Mouse (Mus musculus): ENCODE measurements at regions not wholly inside any gene's neighbourhood (a gene's known extent, or its start where the extent isn't known, plus 50 kb on each side); places are given as distances from the start of the nearest gene placed in this dataset.

DNA sequence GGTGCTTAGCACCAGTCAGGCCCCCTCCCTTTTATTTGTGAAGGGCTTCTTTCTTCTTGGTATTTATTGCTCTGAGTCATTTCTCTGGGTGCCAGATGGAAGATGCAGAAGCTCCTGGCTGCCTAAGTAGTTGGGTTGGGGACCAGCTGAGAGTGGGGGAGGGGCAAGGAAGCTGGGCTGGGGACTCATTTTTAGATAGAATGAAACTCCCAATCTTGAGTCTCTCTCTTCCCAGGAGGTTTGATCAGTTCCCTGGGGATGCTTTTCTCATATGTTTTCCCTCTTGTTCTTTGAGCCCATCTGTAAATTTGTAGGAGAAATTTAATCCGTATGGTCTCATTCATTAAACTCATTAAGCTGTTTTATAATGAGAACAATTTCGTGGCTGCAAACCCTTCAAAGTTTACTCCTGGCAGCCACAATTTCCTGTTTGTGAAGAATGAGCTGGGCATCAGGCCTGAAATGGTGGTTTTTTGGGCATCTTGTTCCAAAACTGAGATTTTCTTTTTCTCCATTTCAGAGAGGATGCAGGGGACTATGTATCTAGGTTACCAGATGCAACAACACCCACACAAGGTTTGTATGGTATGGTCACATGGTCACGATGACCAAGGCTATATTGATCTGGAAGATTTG, 98.9 kb upstream of the Slit3 start:
- no peak overlapping the region for H3K9ac ChIP-seq (ENCODE audit: low read depth, low read length)
- no peak overlapping the region for H3K27ac ChIP-seq (ENCODE audit: low read length)

DNA sequence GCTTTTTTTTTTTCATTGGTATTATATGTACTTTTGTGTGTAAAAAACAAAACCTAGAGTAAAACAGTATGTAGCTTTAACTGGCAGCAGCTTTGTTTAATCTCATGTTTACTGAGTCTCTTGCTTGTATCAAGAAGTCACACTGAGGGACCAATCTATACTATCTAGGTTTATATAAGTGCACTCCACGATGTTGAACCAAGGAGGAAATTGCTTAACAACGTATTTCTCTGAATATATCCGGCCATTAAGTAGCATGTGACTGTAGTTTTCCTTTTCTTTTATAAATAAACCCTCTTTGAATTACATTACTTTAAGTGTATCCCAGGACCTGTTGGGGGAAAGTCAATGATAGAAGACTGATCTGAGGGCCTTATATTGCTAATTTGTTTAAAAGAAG, 104.0 kb upstream of the Slit3 start:
- H3K4me3 ChIP-seq (ENCODE audit: low read depth, low read length): no peak overlapping the region
- no peaks in the 10 kb centered on the region for H3K27me3 ChIP-seq (ENCODE audit: control insufficient read depth, insufficient read depth, low read depth, low read length)
- H3K4me1 ChIP-seq (ENCODE audit: control insufficient read depth, low read depth, low read length): no peaks in the 10 kb centered on the region
- no peak overlapping the region for H3K4me2 ChIP-seq (ENCODE audit: low read depth, low read length)
- H3K9ac ChIP-seq (ENCODE audit: low read depth, low read length): no peak overlapping the region
- no peak overlapping the region for H3K27ac ChIP-seq (ENCODE audit: low read length)
- WGBS (ENCODE audit: insufficient replicate concordance): 24% methylated on average over 3 of the region's 3 CpGs
- no peak for ATAC-seq (ENCODE audit: low read depth)
- no peaks in the 10 kb centered on the region for H3K36me3 ChIP-seq (ENCODE audit: control insufficient read depth, insufficient read depth)
- H3K9me3 ChIP-seq (replicated peaks; ENCODE audit: control insufficient read depth, low read length): no peaks in the 10 kb centered on the region

More for the DNA sequence above, 98.9 kb upstream of the Slit3 start:
- Histone ChIP-seq H3K9me3 (replicated peaks; ENCODE audit: control insufficient read depth, low read length) (no peaks in the 10 kb centered on the region), H3K36me3 (ENCODE audit: control insufficient read depth, insufficient read depth) (no peaks in the 10 kb centered on the region), H3K4me3 (ENCODE audit: low read depth, low read length) (no peak overlapping the region), H3K4me2 (ENCODE audit: low read depth, low read length) (no peak overlapping the region), H3K27me3 (ENCODE audit: control insufficient read depth, insufficient read depth, low read depth, low read length) (no peaks in the 10 kb centered on the region), H3K4me1 (ENCODE audit: control insufficient read depth, low read depth, low read length) (no peaks in the 10 kb centered on the region)
- no peak for ATAC-seq (ENCODE audit: low read depth)
- 42% methylated on average over 3 of the region's 3 CpGs for WGBS (ENCODE audit: insufficient replicate concordance)

DNA sequence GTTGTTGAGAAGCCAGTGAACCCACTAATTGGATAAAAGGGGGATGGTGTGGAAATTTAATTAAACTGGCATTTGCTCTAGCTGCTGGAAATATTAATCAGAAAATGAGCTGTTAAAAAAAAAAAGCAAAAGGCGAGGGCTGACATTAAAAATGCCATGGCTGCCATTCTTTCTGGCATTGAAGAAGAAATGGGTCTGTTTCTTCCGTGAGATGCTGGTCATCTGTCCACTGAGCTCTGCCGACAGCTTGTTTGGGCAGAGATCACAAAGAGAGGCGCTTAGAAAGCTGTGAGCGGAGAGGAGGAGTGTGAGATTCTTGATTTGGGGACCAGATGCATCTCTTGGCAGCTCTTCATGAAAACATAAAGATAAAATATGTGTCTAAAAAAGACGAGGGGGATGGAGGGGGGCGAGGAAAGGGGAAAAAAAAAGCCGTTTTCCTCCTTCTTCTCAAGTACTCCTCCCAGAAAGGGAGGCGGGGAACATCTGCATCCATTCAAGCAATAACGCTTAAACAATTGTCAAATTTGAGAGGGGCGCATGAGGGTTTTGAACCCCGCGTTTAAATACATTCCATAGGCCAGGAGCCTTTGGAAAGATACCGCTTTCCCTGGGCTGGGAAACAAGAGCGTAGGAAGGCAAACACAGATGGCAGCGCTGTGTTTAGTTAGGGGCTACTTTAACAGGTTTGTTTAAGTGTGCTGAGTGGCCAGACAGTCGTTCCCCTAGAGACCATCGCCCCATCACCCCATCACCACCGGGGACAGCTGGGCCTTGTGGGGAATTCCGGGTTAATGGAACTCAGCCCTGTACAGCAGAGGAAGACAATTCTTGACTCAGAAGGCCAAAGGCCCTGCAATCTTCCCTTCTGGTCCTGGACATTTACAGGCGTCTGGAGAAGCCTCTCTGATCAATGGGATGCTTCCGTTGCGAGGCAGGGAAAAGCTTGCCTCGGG, 109.2 kb upstream of the Slit3 start:
- no peak overlapping the region for H3K9ac ChIP-seq (ENCODE audit: low read depth, low read length)
- no peaks in the 10 kb centered on the region for H3K27me3 ChIP-seq (ENCODE audit: control insufficient read depth, insufficient read depth, low read depth, low read length)
- H3K36me3 ChIP-seq (ENCODE audit: control insufficient read depth, insufficient read depth): no peaks in the 10 kb centered on the region
- no peak overlapping the region for H3K4me2 ChIP-seq (ENCODE audit: low read depth, low read length)
- 54% methylated on average over 24 of the region's 24 CpGs for WGBS (ENCODE audit: insufficient replicate concordance)
- H3K27ac ChIP-seq (ENCODE audit: low read length): no peak overlapping the region
- no peaks in the 10 kb centered on the region for H3K9me3 ChIP-seq (replicated peaks; ENCODE audit: control insufficient read depth, low read length)
- H3K4me3 ChIP-seq (ENCODE audit: low read depth, low read length): no peak overlapping the region
- ATAC-seq (ENCODE audit: low read depth): no peak
- H3K4me1 ChIP-seq (ENCODE audit: control insufficient read depth, low read depth, low read length): no peaks in the 10 kb centered on the region

DNA sequence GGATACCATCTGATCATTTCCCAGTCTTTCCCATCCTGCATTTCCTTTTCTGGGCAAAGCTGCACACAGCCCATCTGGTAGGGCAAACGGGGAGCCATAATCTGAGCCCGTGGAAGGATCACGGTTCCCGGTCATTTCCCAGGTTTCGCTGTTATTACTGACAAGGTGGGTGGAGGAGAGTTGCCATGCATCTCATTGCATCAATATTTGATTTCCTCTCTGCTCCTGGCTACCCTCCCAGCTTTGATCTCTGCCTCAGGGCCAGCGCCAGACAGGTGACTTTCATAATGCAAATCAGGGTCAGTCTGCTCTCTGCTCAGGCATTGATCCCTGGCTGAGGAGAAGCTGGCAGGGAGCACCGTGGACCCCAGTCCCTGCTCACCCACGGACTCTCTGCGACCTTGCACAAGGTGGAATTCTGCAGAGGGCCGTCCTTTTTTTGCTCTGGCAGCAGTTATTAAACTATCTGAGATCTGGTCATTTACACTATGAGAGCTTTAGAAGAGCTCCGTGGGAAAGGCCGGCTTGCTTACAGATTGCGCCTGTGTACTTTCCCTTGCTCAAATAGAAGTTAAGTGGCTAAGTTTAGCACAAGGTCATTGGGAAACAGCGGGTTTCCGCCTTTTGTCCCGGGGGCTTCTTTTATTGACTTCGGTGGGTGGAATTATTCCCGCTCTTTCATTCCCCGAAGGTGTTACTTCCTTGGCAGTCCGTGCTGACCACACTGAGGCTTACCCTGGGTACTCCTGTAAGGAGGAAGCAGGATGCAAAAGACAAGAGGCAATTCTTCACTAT, 114.1 kb upstream of the Slit3 start:
- H3K27ac ChIP-seq (ENCODE audit: low read length): 0 out of 2 replicates have a peak overlapping the region, but pooled peaks have one; percentile 35
- H3K36me3 ChIP-seq (ENCODE audit: control insufficient read depth, insufficient read depth): no peaks in the 10 kb centered on the region
- no peaks in the 10 kb centered on the region for H3K27me3 ChIP-seq (ENCODE audit: control insufficient read depth, insufficient read depth, low read depth, low read length)
- H3K9me3 ChIP-seq (replicated peaks; ENCODE audit: control insufficient read depth, low read length): no peaks in the 10 kb centered on the region
- 14% methylated on average over 20 of the region's 20 CpGs for WGBS (ENCODE audit: insufficient replicate concordance)
- peak; percentile 87 for ATAC-seq (ENCODE audit: low read depth)
- no peak overlapping the region for H3K9ac ChIP-seq (ENCODE audit: low read depth, low read length)
- no peaks in the 10 kb centered on the region for H3K4me1 ChIP-seq (ENCODE audit: control insufficient read depth, low read depth, low read length)
- peak overlapping the region; percentile 28 for H3K4me2 ChIP-seq (ENCODE audit: low read depth, low read length)
- peak overlapping the region; percentile 21; the same call in 1 of the 2 replicates for H3K4me3 ChIP-seq (ENCODE audit: low read depth, low read length)

DNA sequence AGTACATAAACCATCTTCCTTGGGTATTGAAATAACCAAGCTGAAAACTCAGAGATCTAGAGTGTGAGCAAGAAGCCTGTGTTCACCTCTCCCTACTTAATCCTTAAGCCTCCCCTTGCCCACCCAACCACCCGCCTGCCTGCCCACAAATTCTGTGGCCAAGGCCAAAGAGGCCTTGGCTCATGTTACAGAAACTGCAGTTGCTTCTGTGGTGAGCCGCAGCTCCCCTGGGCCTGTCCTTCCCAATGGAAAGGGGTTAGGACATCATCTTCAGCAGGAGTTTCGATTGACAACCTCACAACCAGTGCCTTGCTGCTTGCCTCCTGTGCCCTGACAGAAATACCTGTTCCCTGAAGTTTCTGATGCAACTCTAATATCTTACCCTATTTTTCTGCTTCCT, 115.9 kb upstream of the Slit3 start:
- H3K27ac ChIP-seq (ENCODE audit: low read length): no peak overlapping the region
- H3K9me3 ChIP-seq (replicated peaks; ENCODE audit: control insufficient read depth, low read length): no peaks in the 10 kb centered on the region
- no peaks in the 10 kb centered on the region for H3K27me3 ChIP-seq (ENCODE audit: control insufficient read depth, insufficient read depth, low read depth, low read length)
- H3K9ac ChIP-seq (ENCODE audit: low read depth, low read length): no peak overlapping the region
- ATAC-seq (ENCODE audit: low read depth): no peak
- no peak overlapping the region for H3K4me3 ChIP-seq (ENCODE audit: low read depth, low read length)
- no peaks in the 10 kb centered on the region for H3K36me3 ChIP-seq (ENCODE audit: control insufficient read depth, insufficient read depth)
- H3K4me1 ChIP-seq (ENCODE audit: control insufficient read depth, low read depth, low read length): no peaks in the 10 kb centered on the region
- no peak overlapping the region for H3K4me2 ChIP-seq (ENCODE audit: low read depth, low read length)
- WGBS (ENCODE audit: insufficient replicate concordance): 52% methylated on average over 3 of the region's 3 CpGs

DNA sequence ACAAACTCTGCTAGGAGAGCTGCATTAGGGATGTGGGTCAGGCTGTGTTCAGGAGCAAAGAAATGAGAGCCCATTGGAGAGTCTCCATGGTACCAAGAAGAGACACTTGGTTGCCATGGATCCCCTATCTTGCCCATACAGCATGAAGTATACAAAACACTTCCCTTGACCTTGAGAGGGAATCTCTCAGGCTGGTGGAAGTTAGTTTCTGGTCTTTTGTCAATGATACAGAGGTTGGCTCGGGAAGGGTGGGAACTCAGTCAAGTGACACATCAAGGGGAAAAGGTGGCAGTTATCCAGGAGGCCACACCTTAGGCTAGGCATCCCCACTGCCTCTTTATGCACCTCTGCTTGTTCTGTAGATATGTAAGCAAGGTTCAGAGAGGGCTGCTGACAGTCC, 116.6 kb upstream of the Slit3 start:
- Histone ChIP-seq H3K4me1 (ENCODE audit: control insufficient read depth, low read depth, low read length) (no peaks in the 10 kb centered on the region), H3K36me3 (ENCODE audit: control insufficient read depth, insufficient read depth) (no peaks in the 10 kb centered on the region), H3K27ac (ENCODE audit: low read length) (no peak overlapping the region), H3K27me3 (ENCODE audit: control insufficient read depth, insufficient read depth, low read depth, low read length) (no peaks in the 10 kb centered on the region), H3K4me3 (ENCODE audit: low read depth, low read length) (no peak overlapping the region), H3K9ac (ENCODE audit: low read depth, low read length) (no peak overlapping the region), H3K9me3 (replicated peaks; ENCODE audit: control insufficient read depth, low read length) (no peaks in the 10 kb centered on the region), H3K4me2 (ENCODE audit: low read depth, low read length) (no peak overlapping the region)
- 31% methylated on average over 1 of the region's 1 CpGs for WGBS (ENCODE audit: insufficient replicate concordance)
- ATAC-seq (ENCODE audit: low read depth): no peak

DNA sequence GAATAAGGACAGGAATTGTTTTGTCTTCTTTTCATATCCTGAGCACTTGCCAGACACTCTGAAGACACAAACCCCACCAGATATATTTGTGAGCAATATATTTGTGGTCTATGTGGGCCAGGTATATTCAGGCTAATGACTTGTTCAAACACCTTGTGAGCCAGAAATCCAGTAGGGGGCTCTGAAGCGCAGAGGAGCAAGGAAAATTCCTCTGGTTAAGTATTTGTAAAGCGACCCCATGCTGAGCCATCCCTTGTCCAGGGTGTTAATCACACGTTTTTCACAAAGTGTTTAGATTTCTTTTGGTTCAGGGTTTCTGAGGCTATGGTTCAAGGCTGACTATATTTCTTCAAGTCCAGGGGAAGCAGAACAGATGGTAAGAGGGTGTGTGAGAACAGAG, 117.1 kb upstream of the Slit3 start:
- Histone ChIP-seq H3K4me3 (ENCODE audit: low read depth, low read length) (no peak overlapping the region), H3K9me3 (replicated peaks; ENCODE audit: control insufficient read depth, low read length) (no peaks in the 10 kb centered on the region), H3K27me3 (ENCODE audit: control insufficient read depth, insufficient read depth, low read depth, low read length) (no peaks in the 10 kb centered on the region), H3K27ac (ENCODE audit: low read length) (no peak overlapping the region), H3K4me2 (ENCODE audit: low read depth, low read length) (no peak overlapping the region), H3K9ac (ENCODE audit: low read depth, low read length) (no peak overlapping the region), H3K4me1 (ENCODE audit: control insufficient read depth, low read depth, low read length) (no peaks in the 10 kb centered on the region), H3K36me3 (ENCODE audit: control insufficient read depth, insufficient read depth) (no peaks in the 10 kb centered on the region)
- ATAC-seq (ENCODE audit: low read depth): no peak
- 28% methylated on average over 3 of the region's 3 CpGs for WGBS (ENCODE audit: insufficient replicate concordance)

DNA sequence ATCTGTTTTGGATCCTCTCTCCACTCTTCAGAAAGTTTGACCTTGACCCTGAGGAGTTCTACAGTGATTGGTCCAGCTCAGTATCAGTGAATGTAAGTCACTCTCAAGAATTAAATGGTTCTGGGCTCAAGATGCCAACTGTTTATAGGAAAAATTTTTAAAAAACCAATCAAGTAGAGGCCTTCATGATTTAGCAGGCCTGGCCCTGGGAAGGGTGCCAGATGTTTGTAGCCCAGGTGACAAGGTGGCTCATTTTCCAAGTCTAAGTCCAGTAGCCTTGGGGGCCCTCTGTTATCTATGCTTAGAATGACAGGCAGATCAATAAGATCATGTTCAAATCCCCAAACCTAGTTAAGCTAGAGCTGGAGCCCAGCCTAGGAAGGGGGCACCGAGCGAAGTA, 123.1 kb upstream of the Slit3 start:
- no peak for ATAC-seq (ENCODE audit: low read depth)
- Histone ChIP-seq H3K4me2 (ENCODE audit: low read depth, low read length) (no peak overlapping the region), H3K4me3 (ENCODE audit: low read depth, low read length) (no peak overlapping the region), H3K4me1 (ENCODE audit: control insufficient read depth, low read depth, low read length) (no peaks in the 10 kb centered on the region), H3K27ac (ENCODE audit: low read length) (no peak overlapping the region), H3K9ac (ENCODE audit: low read depth, low read length) (no peak overlapping the region), H3K27me3 (ENCODE audit: control insufficient read depth, insufficient read depth, low read depth, low read length) (no peaks in the 10 kb centered on the region), H3K9me3 (replicated peaks; ENCODE audit: control insufficient read depth, low read length) (no peaks in the 10 kb centered on the region), H3K36me3 (ENCODE audit: control insufficient read depth, insufficient read depth) (no peaks in the 10 kb centered on the region)
- 72% methylated on average over 2 of the region's 2 CpGs for WGBS (ENCODE audit: insufficient replicate concordance)

Data from liver, embryonic 16.5 days (tissue).